Mouse (Mus musculus): ENCODE measurements around the gene Tnfsf12. TPM values are rescaled to one million over a fixed set of nuclear protein-coding genes. Genes with fewer than 3 reads are reported as not detected.

The Tnfsf12 gene
- polyA plus RNA-seq, 1 experiment from 2014 or later = 6.9 TPM

GRCm38 (mm10) chr11:69712954-69713672 is 17.5 kb upstream of the Tnfsf12 start:
- no peaks in the 10 kb centered on the region for H3K36me3 ChIP-seq (ENCODE audit: control insufficient read depth, insufficient read depth, low read length)
- no peak; the same call in 1 of the 2 replicates for ATAC-seq (ENCODE audit: low FRiP score, low TSS enrichment)
- TF ChIP-seq EP300 (optimal IDR thresholded peaks at IDR 0.05) (no peak), CTCF (IDR thresholded peaks at IDR 0.05; ENCODE audit: low read depth) (no peak)
- no peaks in the 10 kb centered on the region for H3K9me3 ChIP-seq (ENCODE audit: control insufficient read depth, low read length)
- H3K4me3 ChIP-seq (ENCODE audit: low read depth, low read length) = no peak overlapping the region
- no peaks in the 10 kb centered on the region for H3K4me1 ChIP-seq (replicated peaks; ENCODE audit: control insufficient read depth, insufficient read depth)
- H3K27me3 ChIP-seq (ENCODE audit: control insufficient read depth, insufficient read depth, low read length) = no peaks in the 10 kb centered on the region
- no peak overlapping the region for H3K27ac ChIP-seq (replicated peaks)
- no peak for DNase-seq (ENCODE audit: low spot score)
- no peak overlapping the region for H3K4me2 ChIP-seq (replicated peaks; ENCODE audit: low read depth)
- 81% methylated on average over 20 of the region's 20 CpGs for WGBS
- H3K9ac ChIP-seq (ENCODE audit: low read length) = no peak overlapping the region

GRCm38 (mm10) chr11:69711082-69711481 is 15.4 kb upstream of the Tnfsf12 start:
- ATAC-seq (ENCODE audit: low FRiP score, low TSS enrichment) = no peak
- no peak for TF ChIP-seq CTCF (IDR thresholded peaks at IDR 0.05; ENCODE audit: low read depth)
- TF ChIP-seq EP300 (optimal IDR thresholded peaks at IDR 0.05) = no peak
- H3K27ac ChIP-seq (replicated peaks) = no peak overlapping the region

DNA sequence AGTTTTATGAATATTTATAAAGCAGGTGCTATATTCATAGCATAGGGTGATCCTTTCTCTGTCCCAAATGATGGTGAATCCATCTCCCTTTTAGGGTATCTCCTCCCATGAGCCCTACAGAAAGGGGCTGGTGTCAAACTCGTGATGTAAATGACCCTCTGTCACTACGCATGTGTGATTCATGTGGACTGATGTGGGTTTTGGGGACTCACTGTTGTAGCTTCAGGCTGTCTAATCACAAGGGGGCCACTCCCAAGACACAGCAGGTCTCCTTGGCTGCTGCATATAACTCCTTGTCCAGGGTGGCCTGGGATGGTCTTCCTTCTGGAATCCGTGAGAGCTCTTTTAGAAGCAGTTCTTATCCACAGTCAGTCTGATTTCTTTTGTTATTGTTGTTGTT is 14.8 kb upstream of the Tnfsf12 start:
- Histone ChIP-seq H3K4me1 (replicated peaks; ENCODE audit: control insufficient read depth, insufficient read depth) (no peaks in the 10 kb centered on the region), H3K4me3 (ENCODE audit: low read depth, low read length) (no peak overlapping the region), H3K9me3 (ENCODE audit: control insufficient read depth, low read length) (no peaks in the 10 kb centered on the region), H3K27me3 (ENCODE audit: control insufficient read depth, insufficient read depth, low read length) (no peaks in the 10 kb centered on the region), H3K9ac (ENCODE audit: low read length) (no peak overlapping the region), H3K4me2 (replicated peaks; ENCODE audit: low read depth) (no peak overlapping the region), H3K36me3 (ENCODE audit: control insufficient read depth, insufficient read depth, low read length) (no peaks in the 10 kb centered on the region), H3K27ac (replicated peaks) (no peak overlapping the region)
- TF ChIP-seq EP300 (optimal IDR thresholded peaks at IDR 0.05) (no peak), CTCF (IDR thresholded peaks at IDR 0.05; ENCODE audit: low read depth) (no peak)
- ATAC-seq (ENCODE audit: low FRiP score, low TSS enrichment) (no peak), DNase-seq (ENCODE audit: low spot score) (no peak)
- 69% methylated on average over 3 of the region's 3 CpGs for WGBS

More at GRCm38 (mm10) chr11:69711082-69711481, 15.4 kb upstream of the Tnfsf12 start:
- Histone ChIP-seq H3K9ac (ENCODE audit: low read length) (no peak overlapping the region), H3K4me3 (ENCODE audit: low read depth, low read length) (no peak overlapping the region), H3K9me3 (ENCODE audit: control insufficient read depth, low read length) (no peaks in the 10 kb centered on the region), H3K4me2 (replicated peaks; ENCODE audit: low read depth) (no peak overlapping the region), H3K27me3 (ENCODE audit: control insufficient read depth, insufficient read depth, low read length) (no peaks in the 10 kb centered on the region), H3K4me1 (replicated peaks; ENCODE audit: control insufficient read depth, insufficient read depth) (no peaks in the 10 kb centered on the region), H3K36me3 (ENCODE audit: control insufficient read depth, insufficient read depth, low read length) (no peaks in the 10 kb centered on the region)
- no peak for DNase-seq (ENCODE audit: low spot score)
- 78% methylated on average over 2 of the region's 2 CpGs for WGBS

GRCm38 (mm10) chr11:69709554-69710446 is 14.2 kb upstream of the Tnfsf12 start:
- Histone ChIP-seq H3K9me3 (ENCODE audit: control insufficient read depth, low read length) (no peaks in the 10 kb centered on the region), H3K27ac (replicated peaks) (no peak overlapping the region), H3K4me1 (replicated peaks; ENCODE audit: control insufficient read depth, insufficient read depth) (no peaks in the 10 kb centered on the region), H3K4me3 (ENCODE audit: low read depth, low read length) (no peak overlapping the region), H3K36me3 (ENCODE audit: control insufficient read depth, insufficient read depth, low read length) (no peaks in the 10 kb centered on the region), H3K9ac (ENCODE audit: low read length) (no peak overlapping the region), H3K27me3 (ENCODE audit: control insufficient read depth, insufficient read depth, low read length) (no peaks in the 10 kb centered on the region), H3K4me2 (replicated peaks; ENCODE audit: low read depth) (no peak overlapping the region)
- ATAC-seq (ENCODE audit: low FRiP score, low TSS enrichment) (no peak), DNase-seq (ENCODE audit: low spot score) (no peak)
- WGBS = 48% methylated on average over 11 of the region's 11 CpGs
- TF ChIP-seq EP300 (optimal IDR thresholded peaks at IDR 0.05) = no peak
- no peak for TF ChIP-seq CTCF (IDR thresholded peaks at IDR 0.05; ENCODE audit: low read depth)

DNA sequence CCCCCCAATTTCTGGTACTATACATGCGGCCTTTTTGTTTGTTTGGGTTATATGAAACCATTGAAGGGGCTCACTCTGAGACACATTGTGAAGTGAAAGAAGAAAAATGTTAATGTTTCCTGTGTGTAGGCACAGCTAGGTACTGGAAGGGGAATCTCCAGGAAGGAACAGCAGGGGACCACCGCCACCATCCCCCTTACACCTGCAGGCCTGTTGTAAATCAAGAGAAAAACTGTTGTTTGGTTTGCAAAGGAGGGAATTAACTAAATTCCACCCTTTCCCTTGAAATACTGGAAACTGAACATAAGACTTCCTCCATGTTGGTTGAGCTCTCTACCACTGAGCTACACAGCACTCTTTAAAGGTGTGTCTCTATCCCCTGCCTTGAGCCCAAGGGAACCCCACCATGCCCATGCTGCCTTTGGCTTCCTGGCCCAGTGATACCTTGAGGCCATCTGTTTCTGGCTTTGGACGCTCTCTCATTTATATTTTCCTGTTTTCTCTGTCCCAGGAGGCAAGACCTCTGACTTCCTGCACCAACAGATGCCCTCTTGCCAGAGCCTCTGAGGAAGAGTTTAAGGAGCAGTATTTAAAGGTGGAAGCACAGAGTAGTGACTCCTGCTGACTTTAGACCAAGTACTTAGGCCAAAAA is 13.1 kb upstream of the Tnfsf12 start:
- DNase-seq (ENCODE audit: low spot score) (no peak), ATAC-seq (ENCODE audit: low FRiP score, low TSS enrichment) (no peak)
- Histone ChIP-seq H3K9ac (ENCODE audit: low read length) (no peak overlapping the region), H3K27me3 (ENCODE audit: control insufficient read depth, insufficient read depth, low read length) (no peaks in the 10 kb centered on the region), H3K4me1 (replicated peaks; ENCODE audit: control insufficient read depth, insufficient read depth) (no peaks in the 10 kb centered on the region), H3K27ac (replicated peaks) (no peak overlapping the region), H3K4me2 (replicated peaks; ENCODE audit: low read depth) (no peak overlapping the region), H3K9me3 (ENCODE audit: control insufficient read depth, low read length) (no peaks in the 10 kb centered on the region), H3K4me3 (ENCODE audit: low read depth, low read length) (no peak overlapping the region), H3K36me3 (ENCODE audit: control insufficient read depth, insufficient read depth, low read length) (no peaks in the 10 kb centered on the region)
- TF ChIP-seq CTCF (IDR thresholded peaks at IDR 0.05; ENCODE audit: low read depth) = no peak
- no peak for TF ChIP-seq EP300 (optimal IDR thresholded peaks at IDR 0.05)
- 75% methylated on average over 3 of the region's 3 CpGs for WGBS

All from stomach, postnatal 0 days (tissue).